Mouse (Mus musculus) kidney, postnatal 4 days (tissue): ENCODE measurements around the gene Ccr6.

ENCODE experiments used
- DNase-seq, 2 experiments: peaks; one replicate each; pipeline ENCODE4 v3.0.0; 2021; ENCODE audit warnings: mixed read lengths in 2 of 2

The Ccr6 gene

DNA sequence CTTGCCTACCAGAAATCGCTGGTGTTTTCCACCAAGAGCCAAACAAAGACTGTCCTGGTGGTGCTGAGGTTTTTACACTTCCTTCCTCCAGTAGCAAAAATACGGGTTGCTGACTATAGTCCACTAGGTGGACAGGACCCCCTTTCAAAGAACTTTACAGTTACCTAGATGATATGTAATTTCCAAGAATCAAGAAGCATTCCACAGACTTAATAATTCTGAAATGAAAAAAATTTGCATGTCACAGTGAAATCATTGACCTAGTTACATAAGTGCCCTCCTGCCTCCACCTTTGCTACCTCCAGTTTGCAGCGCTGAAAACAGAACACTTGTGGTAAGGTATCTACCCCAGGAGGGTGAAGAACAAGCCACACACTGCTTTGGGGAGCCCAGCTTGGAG, at the start of gene Ccr6:
Gene Ccr6, plus strand, starts transcription at position 301 of the 400 bp plus-strand sequence.
- DNase-seq: no peak

DNA sequence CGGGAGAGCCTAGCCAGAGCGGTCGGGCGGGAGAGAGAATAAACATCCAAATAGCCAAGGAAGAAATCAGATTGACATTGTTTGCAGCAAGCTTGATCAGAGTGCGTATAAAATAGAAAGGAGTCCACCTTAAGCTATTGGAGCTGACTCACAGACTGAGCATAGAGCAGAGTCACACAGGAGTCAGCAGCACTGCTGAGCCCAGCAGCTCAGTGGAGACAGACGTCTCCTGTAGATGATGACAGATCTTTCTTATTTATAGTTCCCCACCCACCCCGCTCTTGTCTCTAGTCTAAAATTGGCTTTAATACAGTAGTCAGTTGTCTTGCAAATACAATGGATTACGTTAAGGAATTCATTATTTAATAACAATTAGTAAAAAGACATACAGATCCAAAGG, 42.2 kb upstream of the Ccr6 start:
- DNase-seq: no peak

DNA sequence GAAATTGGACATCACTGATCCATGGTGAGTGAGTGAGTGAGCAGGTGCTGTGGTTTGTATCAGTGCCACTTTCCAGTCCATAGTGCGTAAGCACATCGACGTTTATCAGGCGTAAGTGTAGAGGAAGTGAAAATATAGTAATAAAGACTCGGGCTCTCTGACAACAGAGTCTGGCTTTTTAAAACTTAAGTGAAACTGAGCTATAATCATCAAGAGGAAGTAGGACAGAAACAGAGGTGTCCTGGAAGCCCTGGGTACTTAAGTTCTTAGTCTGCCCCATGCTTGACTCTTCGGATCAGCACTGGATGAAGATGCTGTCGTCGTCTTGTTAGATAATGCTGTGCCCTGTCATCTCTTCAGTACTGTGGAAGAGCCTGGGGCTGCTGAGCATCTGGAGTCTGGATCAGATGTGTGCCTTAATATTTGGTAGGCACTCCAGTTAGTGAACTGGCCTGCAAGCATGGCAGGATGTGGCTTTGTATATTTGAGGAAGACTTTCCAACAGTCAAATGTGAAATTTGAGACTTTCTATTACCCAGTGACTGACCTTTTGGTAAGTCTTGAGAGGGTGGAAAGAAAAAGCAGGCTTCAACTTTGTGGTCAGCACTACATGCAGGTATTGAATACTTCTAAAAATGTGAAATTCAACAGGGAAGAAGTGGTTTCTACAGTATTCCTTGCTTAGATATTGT, 40.0 kb upstream of the Ccr6 start:
- DNase-seq: no peak

DNA sequence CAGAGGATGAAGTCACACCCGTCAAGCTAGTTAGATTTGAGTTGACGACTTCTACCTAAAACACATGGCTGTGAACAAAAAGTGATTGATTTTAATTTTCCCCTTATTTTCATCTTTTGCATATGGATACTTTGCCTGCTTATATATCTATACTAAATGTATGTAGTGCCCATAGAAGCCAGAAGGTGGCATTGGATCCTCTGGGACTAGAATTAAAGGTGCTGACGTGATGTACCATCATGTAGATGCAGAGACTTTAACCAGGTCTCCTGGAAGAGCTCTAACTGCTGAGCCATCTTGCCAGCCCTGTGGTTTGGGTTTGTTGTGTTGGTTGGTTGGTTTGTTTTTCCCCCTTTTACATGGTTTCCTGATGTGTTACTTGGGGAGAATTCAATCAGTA, 38.2 kb upstream of the Ccr6 start:
- no peak for DNase-seq

DNA sequence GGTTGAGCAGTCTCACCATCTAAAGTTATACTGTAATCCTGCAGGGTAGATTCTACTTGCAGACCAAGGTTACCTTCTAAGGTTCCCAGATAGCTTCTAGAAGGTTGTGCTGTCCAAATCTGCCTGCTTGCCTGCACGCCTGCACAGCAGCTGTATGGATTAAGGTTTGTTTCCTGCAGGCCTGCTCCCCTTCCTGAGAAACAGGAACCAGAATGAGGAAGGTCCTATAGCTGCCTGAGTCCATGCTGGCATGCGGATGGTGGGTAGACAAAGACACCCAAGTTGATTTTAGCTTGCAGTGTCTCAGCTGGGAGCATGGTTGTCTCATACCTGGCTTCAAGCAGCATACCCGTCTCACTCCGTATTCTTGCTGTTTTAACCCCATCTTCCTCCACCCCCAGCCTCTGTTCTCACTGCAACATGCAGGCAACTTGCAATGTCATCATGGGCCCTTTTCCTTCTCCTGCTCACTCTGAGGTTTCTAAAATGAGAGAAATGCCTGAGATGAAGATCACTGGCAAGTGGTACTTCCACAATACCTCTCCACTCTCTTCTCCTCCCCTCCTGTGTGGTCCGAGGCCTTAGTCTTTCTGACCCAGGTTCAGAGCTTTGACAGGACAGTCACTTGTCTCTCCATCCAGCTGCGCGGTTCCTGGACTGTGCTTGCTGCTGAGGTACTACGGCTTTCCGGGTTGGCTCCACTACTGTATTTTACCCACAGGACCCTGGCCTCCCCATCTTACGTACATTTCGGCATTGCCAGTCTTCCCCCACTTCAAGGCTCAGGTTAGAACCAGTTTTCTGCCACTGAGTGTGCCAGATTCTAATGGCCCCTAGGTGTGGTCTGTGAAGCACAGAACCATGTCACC, 36.5 kb upstream of the Ccr6 start:
- DNase-seq: no peak

DNA sequence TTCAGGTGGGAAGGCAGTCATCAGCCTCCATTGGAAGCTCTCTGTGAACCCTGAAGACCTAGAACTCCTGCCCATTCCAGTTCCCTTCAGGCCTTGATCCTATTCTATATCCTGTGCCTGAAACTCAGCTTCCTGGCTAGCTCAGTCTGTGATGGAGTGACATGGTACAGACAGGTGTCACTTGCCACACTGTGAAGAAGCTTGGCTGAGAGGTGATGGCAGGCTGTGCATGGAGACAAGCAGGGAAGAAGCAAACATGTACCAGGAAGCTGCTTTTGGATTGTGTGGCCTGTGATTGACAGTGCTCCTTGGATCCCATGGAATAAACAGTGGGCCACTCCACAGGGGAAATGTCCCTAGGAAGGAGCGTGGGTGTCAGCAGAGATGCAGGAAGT, 35.9 kb upstream of the Ccr6 start:
- no peak for DNase-seq

DNA sequence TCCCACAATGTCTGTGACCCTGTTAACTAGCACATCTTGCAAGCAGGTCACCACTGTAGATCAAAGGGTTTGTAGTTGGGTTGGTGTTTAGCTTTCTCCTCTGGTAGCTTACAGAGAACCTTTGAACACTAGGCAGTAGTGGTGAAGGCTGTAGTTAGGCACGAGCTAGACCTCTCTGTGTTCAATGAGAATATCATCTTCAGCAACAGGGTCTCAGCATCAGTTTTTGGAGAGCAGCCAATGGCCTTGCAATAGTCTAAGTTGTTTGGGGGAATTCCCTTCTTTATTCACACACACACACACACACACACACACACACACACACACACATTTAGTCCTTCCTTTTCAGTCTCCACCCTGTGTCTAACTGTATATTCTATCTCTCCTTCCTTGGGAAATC, 32.4 kb upstream of the Ccr6 start:
- DNase-seq: no peak

DNA sequence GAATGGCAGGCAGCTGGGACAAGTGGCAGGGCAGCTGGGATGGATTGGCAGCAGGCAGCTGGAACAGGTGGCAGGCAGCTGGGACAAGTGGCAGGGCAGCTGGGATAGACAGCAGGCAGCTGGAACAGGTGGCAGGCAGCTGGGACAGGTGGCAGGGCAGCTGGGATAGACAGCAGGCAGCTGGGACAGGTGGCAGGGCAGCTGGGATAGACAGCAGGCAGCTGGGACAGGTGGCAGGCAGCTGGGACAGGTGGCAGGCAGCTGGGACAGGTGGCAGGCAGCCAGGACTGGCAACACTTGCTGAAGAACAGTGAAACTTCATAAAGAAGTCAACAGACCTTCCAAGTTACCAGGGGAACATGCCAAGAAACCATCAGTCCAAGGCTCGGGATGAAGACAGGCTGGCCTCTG, 30.6 kb upstream of the Ccr6 start:
- DNase-seq: peak; percentile 31 to 33

DNA sequence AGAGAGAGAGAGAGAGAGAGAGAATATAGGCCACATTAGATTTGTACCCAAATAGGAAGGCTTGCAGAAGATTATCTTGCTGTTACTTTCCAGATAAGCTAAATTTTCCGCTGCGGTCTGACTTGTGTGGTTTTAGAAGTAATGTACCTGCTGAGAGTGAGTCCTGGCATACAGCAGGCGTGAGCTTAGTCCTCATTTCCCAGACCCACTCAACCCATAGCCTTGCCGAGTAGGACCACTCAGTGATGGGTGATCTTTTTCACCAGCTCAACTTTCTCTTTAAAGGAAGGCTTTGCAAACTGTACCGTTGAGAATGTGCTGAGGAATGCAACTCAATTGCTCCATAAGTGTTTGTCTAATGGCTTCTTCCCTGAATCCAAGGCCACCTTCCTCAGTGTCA, 29.2 kb upstream of the Ccr6 start:
- no peak for DNase-seq

DNA sequence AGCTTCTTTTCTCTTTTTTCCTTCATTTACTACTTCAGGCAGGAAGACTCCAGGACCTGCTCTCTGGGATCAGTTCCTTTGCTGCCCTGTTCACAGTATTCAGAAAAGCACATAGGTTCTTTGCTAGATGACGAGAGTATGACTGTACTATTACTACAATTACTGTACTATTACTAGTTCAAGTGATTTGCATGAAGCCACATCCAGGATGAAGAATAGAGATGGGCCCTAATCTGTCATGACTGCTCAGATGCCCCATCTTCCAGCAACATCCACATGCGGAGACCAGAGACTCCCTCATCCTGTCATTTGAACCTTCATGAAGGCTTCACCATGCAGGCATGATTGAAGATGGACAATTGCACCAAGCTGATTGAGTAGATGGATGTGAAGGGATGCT, 26.1 kb upstream of the Ccr6 start:
- DNase-seq: no peak

DNA sequence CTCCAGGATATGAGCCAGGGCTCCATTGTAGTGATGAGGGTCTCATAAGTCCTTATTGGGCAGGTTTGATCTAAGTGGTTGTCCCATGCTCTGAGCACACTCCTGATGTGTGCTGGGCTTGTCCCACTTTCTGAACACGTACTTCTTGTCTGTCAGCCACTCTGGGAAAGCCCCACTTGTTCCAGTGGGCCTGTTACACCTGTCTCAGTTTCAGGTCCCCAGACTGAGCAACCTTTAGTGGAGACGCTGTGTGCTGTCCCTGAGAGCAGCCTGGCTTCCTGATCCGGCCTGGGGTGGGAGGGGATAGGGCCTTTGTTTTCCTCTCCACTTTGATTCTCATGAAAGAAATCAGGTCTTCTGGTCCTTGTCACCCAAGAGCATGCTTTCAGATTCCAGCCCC, 25.7 kb upstream of the Ccr6 start:
- DNase-seq: no peak

DNA sequence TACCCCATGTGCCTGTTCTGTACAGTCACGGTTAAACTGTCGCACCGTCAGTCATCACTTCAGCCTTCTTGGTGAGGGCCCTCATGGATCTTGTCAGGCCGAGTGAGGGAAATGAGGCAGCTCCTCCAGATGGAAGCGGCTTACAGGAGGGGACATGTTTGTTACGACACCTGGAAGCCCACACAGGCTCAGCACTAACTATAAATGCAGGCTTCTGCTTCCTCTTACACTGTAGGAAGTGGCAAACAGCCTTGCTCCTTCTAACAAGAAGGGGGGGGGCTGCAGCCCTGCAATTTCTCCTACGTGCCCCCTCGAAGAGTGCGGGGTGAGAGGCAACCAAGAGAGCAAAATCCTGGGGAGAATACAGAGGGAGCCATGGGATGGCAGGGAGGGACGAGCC, 25.2 kb upstream of the Ccr6 start:
- DNase-seq: no peak

DNA sequence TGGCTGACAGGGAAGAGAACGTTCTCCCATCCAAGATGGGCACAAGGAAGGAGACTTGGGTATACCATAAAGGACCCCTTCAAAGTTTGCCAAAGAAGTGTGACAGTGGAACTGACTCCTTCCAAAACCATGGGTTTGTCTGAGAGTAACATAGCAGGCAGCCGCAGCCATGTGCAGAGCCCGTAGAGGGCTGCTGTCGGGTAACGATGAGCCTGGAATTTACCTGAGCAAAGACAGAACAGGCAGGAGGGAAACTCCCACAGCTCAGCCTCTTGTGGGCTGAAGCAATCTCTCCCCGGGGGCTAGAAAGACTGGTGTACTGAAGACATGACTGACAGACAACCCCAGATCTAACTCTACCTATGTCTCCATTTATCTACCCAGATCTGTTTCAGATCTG, 24.4 kb upstream of the Ccr6 start:
- DNase-seq: no peak

DNA sequence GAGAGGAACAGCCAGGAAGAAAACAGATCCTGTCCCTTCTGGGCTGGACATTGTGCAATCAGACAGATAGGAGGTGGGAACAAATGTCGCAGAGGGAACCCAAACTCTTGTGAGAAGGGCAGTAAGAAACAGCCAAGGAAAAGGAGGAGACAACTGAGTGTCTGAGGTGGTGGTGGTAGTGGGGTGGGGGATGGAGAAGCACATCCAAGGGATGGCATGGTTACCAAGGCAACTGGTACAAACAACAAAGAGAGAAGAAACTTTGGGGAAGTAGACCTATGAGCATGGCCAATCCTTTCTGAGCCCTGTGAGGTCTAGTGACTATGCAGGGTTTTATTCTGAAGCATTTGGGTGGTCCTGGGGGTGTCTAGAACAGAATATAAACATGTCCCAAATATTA, 21.5 kb upstream of the Ccr6 start:
- no peak for DNase-seq

DNA sequence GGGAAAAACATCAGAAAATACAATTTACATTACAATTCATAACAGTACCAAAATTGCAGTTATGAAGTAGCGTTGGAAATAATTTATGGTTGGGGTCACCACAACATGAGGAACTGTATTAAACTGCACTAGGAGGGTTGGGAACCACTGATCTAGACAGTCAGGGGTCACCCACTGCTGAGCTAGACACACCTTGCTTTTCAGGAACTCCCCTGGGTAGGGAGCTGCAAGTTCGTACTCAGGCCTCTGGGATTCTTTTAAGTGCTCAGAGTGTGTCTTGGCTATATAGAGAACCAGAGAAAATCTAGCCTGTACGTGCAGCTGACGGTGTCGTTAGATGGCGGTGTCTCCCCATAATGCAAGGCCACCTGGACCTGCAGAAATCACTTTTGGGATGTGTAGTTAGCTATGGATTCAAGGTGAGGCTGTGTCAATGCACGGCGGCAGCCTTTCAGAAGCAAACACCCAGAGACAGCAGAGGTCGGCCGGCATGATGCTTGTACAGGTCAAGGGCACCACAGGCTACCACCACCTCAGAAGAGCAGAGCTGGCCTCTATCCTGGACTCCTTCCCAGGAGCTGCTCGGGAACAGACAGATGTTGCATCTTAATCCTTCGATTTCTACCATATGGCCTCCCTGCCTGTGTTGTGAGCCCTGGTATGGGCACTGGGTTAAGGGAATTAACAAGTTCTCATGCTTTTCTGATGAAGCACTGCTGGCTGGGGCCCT, 20.7 kb upstream of the Ccr6 start:
- no peak for DNase-seq

DNA sequence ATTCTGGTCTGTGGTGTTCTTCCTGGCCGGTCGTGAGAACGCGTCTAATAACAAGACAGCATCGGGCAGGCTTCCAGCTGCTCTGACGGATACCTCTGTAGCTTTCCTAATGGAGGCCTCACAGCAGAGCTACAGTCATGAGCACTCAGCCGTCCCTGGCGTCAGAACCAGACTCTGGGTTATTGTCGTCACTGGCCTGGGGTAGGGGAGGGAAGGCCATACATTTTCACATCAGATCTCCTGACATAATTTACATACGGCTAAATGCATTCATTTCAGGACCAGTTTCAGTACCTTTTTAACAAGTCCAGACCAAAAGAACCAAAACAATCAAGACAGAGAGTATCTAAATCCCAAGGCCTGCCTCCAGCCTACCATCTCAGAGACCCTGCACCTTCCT, 12.6 kb upstream of the Ccr6 start:
- DNase-seq: no peak

DNA sequence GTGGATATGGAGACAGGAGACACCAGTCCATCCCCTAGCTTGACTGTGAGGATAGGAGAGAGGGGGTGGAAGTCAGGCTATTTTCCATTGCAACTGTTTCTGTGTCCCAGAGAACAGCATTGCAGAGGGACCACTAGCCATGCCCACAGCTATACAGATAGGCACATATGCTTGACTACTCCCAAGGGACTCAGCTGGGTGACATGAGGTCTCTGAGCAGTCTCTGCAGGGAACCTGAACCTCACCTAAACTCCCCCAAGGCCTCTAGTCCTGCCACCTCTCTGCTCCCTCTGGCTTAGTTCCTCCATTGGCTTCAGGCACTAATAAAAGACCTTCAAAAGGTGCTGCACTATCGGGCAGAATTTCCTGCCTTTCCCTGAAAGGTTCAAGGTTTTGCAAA, 11.8 kb upstream of the Ccr6 start:
- no peak for DNase-seq

DNA sequence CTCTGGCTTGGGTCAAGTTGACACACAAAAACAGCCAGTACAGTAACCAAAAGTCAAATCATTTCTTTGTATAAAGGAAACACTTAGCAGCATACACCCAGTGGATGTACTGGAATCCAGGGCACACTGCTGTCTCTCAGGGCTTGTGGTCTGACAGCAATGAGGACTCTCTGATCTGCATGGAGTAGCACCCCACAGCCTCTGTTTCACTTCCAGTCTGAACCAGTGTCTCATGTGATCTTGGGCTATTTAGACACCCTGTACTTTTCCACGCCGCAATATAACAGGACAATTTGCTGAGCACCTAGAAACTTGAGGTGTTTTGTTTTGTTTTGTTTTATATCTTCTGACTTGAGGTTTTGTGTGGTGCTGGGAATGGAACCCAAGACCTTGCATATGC, 10.7 kb upstream of the Ccr6 start:
- DNase-seq: no peak

DNA sequence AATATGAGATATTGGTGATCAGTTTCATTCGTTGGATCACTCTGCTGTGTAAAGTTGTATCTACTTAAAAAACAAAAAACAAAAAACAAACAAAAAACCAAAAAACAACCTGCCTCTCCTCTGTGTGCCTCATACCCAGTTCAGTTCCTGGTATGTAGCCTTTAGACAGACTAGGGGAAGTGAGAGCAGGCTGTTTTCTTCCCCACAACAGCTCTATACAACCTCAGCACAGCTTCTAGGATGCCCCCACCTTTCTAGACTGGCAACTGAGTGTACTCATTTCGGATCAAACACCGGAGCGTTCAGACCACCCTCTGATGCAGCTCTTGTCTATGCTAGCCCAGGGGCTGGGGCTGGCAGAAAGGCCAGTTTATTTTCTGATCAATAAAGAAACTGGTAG, 10.1 kb upstream of the Ccr6 start:
- no peak for DNase-seq

DNA sequence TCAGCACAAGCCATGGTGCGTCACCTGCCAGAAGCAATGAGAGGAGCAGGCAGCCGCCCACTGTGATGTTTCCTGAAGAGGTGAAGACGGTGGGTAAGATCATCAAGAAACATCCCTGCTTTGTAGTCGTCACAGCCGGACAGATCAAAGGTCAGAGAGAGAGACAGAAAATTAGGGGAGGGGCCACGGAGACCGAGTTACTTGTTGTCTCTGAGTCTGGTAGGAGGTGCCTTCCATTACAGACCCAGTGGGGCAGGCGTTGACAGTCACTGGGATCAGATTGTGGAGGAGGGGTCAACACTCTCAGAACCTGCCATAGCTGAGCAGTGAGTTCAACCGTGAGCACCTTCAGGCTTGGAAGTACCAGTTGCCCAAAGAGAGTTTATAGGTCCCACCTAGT, 7.2 kb upstream of the Ccr6 start:
- no peak for DNase-seq

DNA sequence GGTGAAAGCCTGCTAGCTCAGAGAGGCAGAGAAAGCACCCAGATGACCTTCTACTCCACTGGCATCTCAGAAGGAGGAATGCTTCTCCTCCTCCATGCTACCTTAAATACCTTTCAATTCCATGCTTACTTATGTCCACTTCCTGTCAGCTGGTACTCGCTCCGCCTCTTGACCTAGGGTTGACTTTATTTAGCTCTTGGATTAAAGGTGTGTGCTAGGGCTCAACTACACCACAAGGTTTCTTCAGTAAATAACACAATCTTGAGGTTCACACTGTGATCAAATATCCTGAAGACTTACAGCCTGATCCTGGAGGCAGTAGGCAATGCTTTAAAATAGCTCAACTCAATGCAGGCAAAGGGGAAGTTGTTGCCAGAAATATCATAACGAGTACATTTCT, 6.2 kb upstream of the Ccr6 start:
- no peak for DNase-seq

DNA sequence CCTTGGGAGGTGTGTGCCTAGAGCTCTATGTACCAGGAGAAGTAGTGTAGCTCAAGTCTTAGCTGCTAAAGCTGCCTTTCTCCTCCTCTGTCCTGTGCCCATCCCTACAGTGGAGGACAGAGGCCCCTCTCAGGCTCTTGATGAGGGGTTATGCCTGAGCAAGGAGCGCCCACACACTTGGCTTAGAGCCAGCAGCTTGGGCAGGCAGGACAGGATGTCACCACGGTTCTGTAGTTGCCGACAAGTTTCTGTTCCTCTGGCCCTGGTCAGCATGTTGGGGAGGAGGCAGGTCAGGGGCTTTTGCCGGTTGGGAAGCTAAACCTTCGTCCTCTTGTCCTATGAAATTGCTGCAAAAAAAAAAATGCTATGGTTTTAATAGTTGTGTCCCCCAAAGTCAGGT, 3.8 kb upstream of the Ccr6 start:
- peak; percentile 48 to 65 for DNase-seq

DNA sequence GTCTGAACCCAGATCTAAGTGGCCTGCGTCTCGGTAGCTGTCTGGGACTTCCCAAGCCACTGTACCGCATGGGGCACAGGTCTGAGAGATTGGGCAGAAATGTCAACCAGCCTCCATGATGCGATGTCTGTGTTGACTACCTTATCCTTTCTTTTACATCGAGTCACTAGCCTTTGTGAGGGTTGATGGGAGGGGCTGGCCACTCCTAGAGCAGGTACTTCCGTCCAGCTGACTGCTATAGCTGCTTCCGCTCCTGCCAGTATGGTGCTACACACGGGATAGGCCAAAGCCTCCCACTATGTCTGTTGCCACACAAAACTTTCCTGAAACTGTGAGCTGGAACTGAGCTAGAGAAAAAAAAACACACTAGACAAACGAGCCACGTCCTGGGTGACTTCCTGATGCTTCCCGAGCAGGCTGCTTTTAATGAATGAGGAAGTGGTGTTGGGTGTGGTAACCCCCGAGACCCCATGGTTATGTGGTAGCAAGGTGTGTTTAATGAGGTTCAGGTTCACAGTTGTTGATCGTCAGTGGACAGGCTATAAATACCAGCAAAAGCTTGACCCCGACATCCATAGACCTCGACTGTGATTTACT, 2.1 kb upstream of the Ccr6 start:
- DNase-seq: no peak

DNA sequence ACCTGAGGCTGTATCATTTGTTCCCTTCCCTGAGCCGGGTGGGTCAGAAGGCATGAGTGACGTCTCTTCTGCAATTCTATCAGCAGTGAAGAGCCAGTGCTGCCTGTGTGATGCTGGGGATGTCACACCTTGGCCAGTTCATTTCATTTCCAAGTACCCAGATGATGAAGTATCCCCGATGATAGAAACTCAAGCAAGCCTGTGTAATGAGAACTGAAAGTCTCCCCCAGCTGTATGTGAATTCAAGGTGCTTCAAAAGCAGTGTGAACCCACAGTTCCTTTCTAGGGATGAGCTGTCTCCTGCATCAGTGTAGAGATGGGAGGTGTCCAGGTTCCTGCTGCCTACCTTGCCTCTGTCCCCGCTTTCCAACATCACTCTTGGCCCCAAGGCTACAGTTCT, 1.3 kb upstream of the Ccr6 start:
- DNase-seq: no peak
